Mouse (Mus musculus) neural tube, postnatal 0 days (tissue): ENCODE results near the gene Epc2. TPM values are rescaled to one million over a fixed set of nuclear protein-coding genes. Genes with fewer than 3 reads are reported as not detected.

ENCODE experiments used
- polyA plus RNA-seq: library from polyadenylated mRNA; unstranded; fragments of >200 nt; fragmentation: Nextera tagmentation; extraction: Ambion mirVana; gene quantifications from 2 replicates; pipeline ENCODE4 v1.2.1, GENCODE M21; 2015

Epc2 gene
- 6.9 and 7.8 TPM in 2 replicates for polyA plus RNA-seq

GRCm38 (mm10) chr2:49450931-49451636, at the start of gene Epc2:
TSS of gene Epc2 (plus strand) at chr2:49451486.

Other genes starting within 250 kb of the Epc2 start
- 145 and 151 TPM in 2 replicates for gene Kif5c, start 167.8 kb downstream of the Epc2 start, polyA plus RNA-seq